Mouse (Mus musculus): ENCODE data around the gene Myo15b. TPM values are rescaled to one million over a fixed set of nuclear protein-coding genes. Genes with fewer than 3 reads are reported as not detected.
A peak's percentile ranks its signal among the peaks of the same experiment; 100 is the strongest.

Gene Myo15b
- 0.07 and 0.31 TPM in 2 replicates for polyA plus RNA-seq (2014; fragmentation: Nextera tagmentation; extraction: Ambion mirVana)

GRCm38 (mm10) chr11:115858354-115858753 is at the start of gene Myo15b:
Myo15b (plus strand) TSS chr11:115858406.
- Histone ChIP-seq H3K36me3 (replicated peaks; ENCODE audit: control insufficient read depth, insufficient read depth, low read depth, low read length) (no peaks in the 10 kb centered on the region), H3K27me3 (ENCODE audit: control insufficient read depth, insufficient read depth, low read length) (peaks cover 27% of the 10 kb centered on the region), H3K27ac (replicated peaks; ENCODE audit: low read depth, low read length) (no peak within 1 kb of the TSS), H3K9ac (replicated peaks; ENCODE audit: low read length) (no peak within 1 kb of the TSS; the same call in 1 of the 2 replicates), H3K4me2 (ENCODE audit: low read depth, low read length) (peak within 1 kb of the TSS; percentile 54), H3K4me1 (ENCODE audit: control insufficient read depth, insufficient read depth, low read length) (no peaks in the 10 kb centered on the region), H3K9me3 (replicated peaks; ENCODE audit: control insufficient read depth, low read length) (no peaks in the 10 kb centered on the region), H3K4me3 (ENCODE audit: low read depth, low read length) (peak within 1 kb of the TSS; percentile 30)
- ATAC-seq (replicated peaks; ENCODE audit: insufficient number of reproducible peaks, low FRiP score, low TSS enrichment, low read depth) (no peak), DNase-seq (ENCODE audit: low spot score) (no peak)
- WGBS, result 9% methylated on average over 27 of the region's 27 CpGs

GRCm38 (mm10) chr11:115808696-115809310 is 49.4 kb upstream of the Myo15b start:
- Histone ChIP-seq H3K9ac (replicated peaks; ENCODE audit: low read length) (no peak overlapping the region), H3K4me2 (ENCODE audit: low read depth, low read length) (no peak overlapping the region; the same call in 1 of the 2 replicates), H3K27me3 (ENCODE audit: control insufficient read depth, insufficient read depth, low read length) (no peaks in the 10 kb centered on the region), H3K36me3 (replicated peaks; ENCODE audit: control insufficient read depth, insufficient read depth, low read depth, low read length) (peaks cover 14% of the 10 kb centered on the region), H3K4me1 (ENCODE audit: control insufficient read depth, insufficient read depth, low read length) (peaks cover 8% of the 10 kb centered on the region), H3K9me3 (replicated peaks; ENCODE audit: control insufficient read depth, low read length) (no peaks in the 10 kb centered on the region), H3K4me3 (ENCODE audit: low read depth, low read length) (no peak overlapping the region), H3K27ac (replicated peaks; ENCODE audit: low read depth, low read length) (no peak overlapping the region; the same call in 1 of the 2 replicates)
- WGBS, result 66% methylated on average over 10 of the region's 10 CpGs
- DNase-seq (ENCODE audit: low spot score) (no peak), ATAC-seq (replicated peaks; ENCODE audit: insufficient number of reproducible peaks, low FRiP score, low TSS enrichment, low read depth) (no peak)

- Histone ChIP-seq H3K27me3 (ENCODE audit: control insufficient read depth, insufficient read depth, low read length) (no peaks in the 10 kb centered on the region), H3K36me3 (replicated peaks; ENCODE audit: control insufficient read depth, insufficient read depth, low read depth, low read length) (peaks cover 14% of the 10 kb centered on the region), H3K9me3 (replicated peaks; ENCODE audit: control insufficient read depth, low read length) (no peaks in the 10 kb centered on the region), H3K4me1 (ENCODE audit: control insufficient read depth, insufficient read depth, low read length) (peaks cover 8% of the 10 kb centered on the region), H3K4me3 (ENCODE audit: low read depth, low read length) (no peak overlapping the region), H3K4me2 (ENCODE audit: low read depth, low read length) (no peak overlapping the region; the same call in 1 of the 2 replicates), H3K9ac (replicated peaks; ENCODE audit: low read length) (no peak overlapping the region), H3K27ac (replicated peaks; ENCODE audit: low read depth, low read length) (no peak overlapping the region; the same call in 1 of the 2 replicates)
- DNase-seq (ENCODE audit: low spot score), result no peak
- no peak for ATAC-seq (replicated peaks; ENCODE audit: insufficient number of reproducible peaks, low FRiP score, low TSS enrichment, low read depth)
- 64% methylated on average over 8 of the region's 8 CpGs for WGBS
Observed at GRCm38 (mm10) chr11:115809311-115809781, 48.9 kb upstream of the Myo15b start.

GRCm38 (mm10) chr11:115810377-115810776 is 47.8 kb upstream of the Myo15b start:
- no peak overlapping the region for H3K4me3 ChIP-seq (ENCODE audit: low read depth, low read length)
- no peak for ATAC-seq (replicated peaks; ENCODE audit: insufficient number of reproducible peaks, low FRiP score, low TSS enrichment, low read depth)
- no peak for DNase-seq (ENCODE audit: low spot score)
- H3K27ac ChIP-seq (replicated peaks; ENCODE audit: low read depth, low read length), result no peak overlapping the region
- 83% methylated on average over 14 of the region's 14 CpGs for WGBS
- no peaks in the 10 kb centered on the region for H3K9me3 ChIP-seq (replicated peaks; ENCODE audit: control insufficient read depth, low read length)
- peak overlapping the region; percentile 13; the same call in 1 of the 2 replicates for H3K4me2 ChIP-seq (ENCODE audit: low read depth, low read length)
- H3K9ac ChIP-seq (replicated peaks; ENCODE audit: low read length), result no peak overlapping the region
- H3K36me3 ChIP-seq (replicated peaks; ENCODE audit: control insufficient read depth, insufficient read depth, low read depth, low read length), result peaks cover 7% of the 10 kb centered on the region
- peaks cover 8% of the 10 kb centered on the region for H3K4me1 ChIP-seq (ENCODE audit: control insufficient read depth, insufficient read depth, low read length)
- H3K27me3 ChIP-seq (ENCODE audit: control insufficient read depth, insufficient read depth, low read length), result no peaks in the 10 kb centered on the region

- no peak overlapping the region; the same call in 1 of the 2 replicates for H3K4me3 ChIP-seq (ENCODE audit: low read depth, low read length)
- DNase-seq (ENCODE audit: low spot score), result no peak
- no peak overlapping the region for H3K9ac ChIP-seq (replicated peaks; ENCODE audit: low read length)
- peaks cover 8% of the 10 kb centered on the region for H3K4me1 ChIP-seq (ENCODE audit: control insufficient read depth, insufficient read depth, low read length)
- ATAC-seq (replicated peaks; ENCODE audit: insufficient number of reproducible peaks, low FRiP score, low TSS enrichment, low read depth), result no peak
- 81% methylated on average over 20 of the region's 20 CpGs for WGBS
- peak overlapping the region; percentile 93 for H3K4me2 ChIP-seq (ENCODE audit: low read depth, low read length)
- no peaks in the 10 kb centered on the region for H3K9me3 ChIP-seq (replicated peaks; ENCODE audit: control insufficient read depth, low read length)
- H3K36me3 ChIP-seq (replicated peaks; ENCODE audit: control insufficient read depth, insufficient read depth, low read depth, low read length), result peaks cover 7% of the 10 kb centered on the region
- no peak overlapping the region for H3K27ac ChIP-seq (replicated peaks; ENCODE audit: low read depth, low read length)
- no peaks in the 10 kb centered on the region for H3K27me3 ChIP-seq (ENCODE audit: control insufficient read depth, insufficient read depth, low read length)
Observed at GRCm38 (mm10) chr11:115811381-115812093, 46.7 kb upstream of the Myo15b start.

GRCm38 (mm10) chr11:115812095-115812494 is 46.1 kb upstream of the Myo15b start:
- ATAC-seq (replicated peaks; ENCODE audit: insufficient number of reproducible peaks, low FRiP score, low TSS enrichment, low read depth), result no peak
- H3K4me3 ChIP-seq (ENCODE audit: low read depth, low read length), result peak overlapping the region; percentile 96
- peak overlapping the region; percentile 93 for H3K4me2 ChIP-seq (ENCODE audit: low read depth, low read length)
- H3K9ac ChIP-seq (replicated peaks; ENCODE audit: low read length), result peak overlapping the region; percentile 89
- no peak for DNase-seq (ENCODE audit: low spot score)
- H3K9me3 ChIP-seq (replicated peaks; ENCODE audit: control insufficient read depth, low read length), result no peaks in the 10 kb centered on the region
- H3K36me3 ChIP-seq (replicated peaks; ENCODE audit: control insufficient read depth, insufficient read depth, low read depth, low read length), result peaks cover 3% of the 10 kb centered on the region
- H3K4me1 ChIP-seq (ENCODE audit: control insufficient read depth, insufficient read depth, low read length), result peaks cover 8% of the 10 kb centered on the region
- no peaks in the 10 kb centered on the region for H3K27me3 ChIP-seq (ENCODE audit: control insufficient read depth, insufficient read depth, low read length)
- no peak overlapping the region for H3K27ac ChIP-seq (replicated peaks; ENCODE audit: low read depth, low read length)
- 42% methylated on average over 7 of the region's 7 CpGs for WGBS

GRCm38 (mm10) chr11:115812533-115813420 is 45.4 kb upstream of the Myo15b start:
- no peaks in the 10 kb centered on the region for H3K9me3 ChIP-seq (replicated peaks; ENCODE audit: control insufficient read depth, low read length)
- H3K4me3 ChIP-seq (ENCODE audit: low read depth, low read length), result peak overlapping the region; percentile 96
- no peaks in the 10 kb centered on the region; the same call in 1 of the 2 replicates for H3K36me3 ChIP-seq (replicated peaks; ENCODE audit: control insufficient read depth, insufficient read depth, low read depth, low read length)
- H3K27me3 ChIP-seq (ENCODE audit: control insufficient read depth, insufficient read depth, low read length), result no peaks in the 10 kb centered on the region
- DNase-seq (ENCODE audit: low spot score) (peak; percentile 56), ATAC-seq (replicated peaks; ENCODE audit: insufficient number of reproducible peaks, low FRiP score, low TSS enrichment, low read depth) (peak; percentile 16; the same call in 1 of the 2 replicates)
- H3K4me2 ChIP-seq (ENCODE audit: low read depth, low read length), result peak overlapping the region; percentile 93
- WGBS, result 3% methylated on average over 24 of the region's 28 CpGs
- peak overlapping the region; percentile 89 for H3K9ac ChIP-seq (replicated peaks; ENCODE audit: low read length)
- H3K4me1 ChIP-seq (ENCODE audit: control insufficient read depth, insufficient read depth, low read length), result peaks cover 8% of the 10 kb centered on the region
- peak overlapping the region; percentile 64 for H3K27ac ChIP-seq (replicated peaks; ENCODE audit: low read depth, low read length)
